ENCODE assay signal across 8 mouse cellular contexts in the genomic region with DNA sequence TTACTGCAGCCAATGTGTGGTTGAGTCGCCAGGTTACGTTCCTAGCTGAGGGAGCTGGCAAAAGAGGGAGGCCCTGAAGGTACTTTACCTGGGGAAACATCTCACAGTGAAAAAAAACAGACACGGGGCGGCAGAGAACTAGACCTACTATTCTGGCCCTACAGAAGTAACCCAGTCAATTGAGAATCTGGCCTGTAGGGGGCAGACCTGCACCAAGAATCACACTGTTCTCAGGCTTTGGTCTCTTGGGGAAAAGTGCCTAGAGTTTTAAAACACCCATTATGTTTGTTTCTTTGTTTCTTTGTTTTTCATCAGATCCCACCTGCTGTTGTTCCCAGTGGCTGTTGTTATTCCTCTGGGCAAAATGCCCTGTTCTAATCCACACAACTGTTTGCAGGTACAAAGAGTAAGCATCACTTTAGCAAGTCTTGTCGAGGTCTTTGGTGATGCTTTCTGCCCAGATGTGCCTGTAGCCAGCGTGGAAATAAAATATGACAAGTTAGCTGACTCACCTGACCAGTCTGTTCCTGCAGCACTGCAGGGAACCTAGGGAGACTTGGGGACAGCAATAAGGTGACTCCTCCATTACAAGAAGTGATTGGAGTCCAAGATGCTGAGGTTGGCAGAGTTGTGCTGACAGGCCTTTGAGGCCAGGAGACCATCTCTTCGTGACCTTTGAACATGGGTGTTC. TPM values are rescaled to one million over a fixed set of nuclear protein-coding genes. Genes with fewer than 3 reads are reported as not detected.
DNase-seq lines count a peak whose midpoint lies in the region; ATAC-seq lines count a peak whose summit lies in the region.

No protein-coding gene starts in this region.

- ATAC-seq in megakaryocyte progenitor cell, adult 5-6 weeks (replicated peaks; ENCODE audit: poor library complexity), result peak; percentile 76

- peak; percentile 78 for DNase-seq in WW6 (ENCODE audit: low read depth, low spot score)
- peak; percentile 84 to 91 for DNase-seq in cerebellum, postnatal 25 days
- DNase-seq in frontal cortex, postnatal 36 days (ENCODE audit: low spot score in 2 of 2), result peak; percentile 90 to 96
- peak; percentile 72 for DNase-seq in hindlimb bud, embryonic 11.5 days (ENCODE audit: extremely low spot score, low read depth, low spot score)
- peak; percentile 90 to 96 for DNase-seq in left cerebral cortex, adult 18-20 months (ENCODE audit: low spot score in 2 of 2)
- peak; percentile 92 for DNase-seq in right cerebral cortex, postnatal 14 days
- peak; percentile 91 for DNase-seq in urinary bladder, postnatal 14 days (ENCODE audit: low spot score)

RNA-seq across cellular contexts. Expression of gene 2610301B20Rik, which starts 38.5 kb away (rescaled TPM):
- total RNA-seq in left cerebral cortex, adult 18-20 months (2021), result 10 to 100 TPM; 34.2 to 35.6 TPM
- 25.4 and 28.4 TPM in 2 replicates for total RNA-seq in megakaryocyte progenitor cell, adult 5-6 weeks (2015)
- total RNA-seq in megakaryocyte progenitor cell, adult 5-6 weeks (2017), result 6.3 and 9.8 TPM in 2 replicates

Comparison
In these comparisons a context has a peak if more than half of its experiments do, and no peak if none do; other contexts are left out.
1. Peak in every context shown above with its lines: DNase-seq and ATAC-seq.